Mouse (Mus musculus) thymus, postnatal 4 days (tissue): ENCODE measurements around the gene Hao1.

ENCODE experiments used
- DNase-seq: peaks from one replicate; pipeline ENCODE4 v3.0.0; 2021

Hao1 gene

GRCm38 (mm10) chr2:134554221-134554727, at the start of gene Hao1:
TSS of gene Hao1 (minus strand) at chr2:134554368.
- no peak for DNase-seq

GRCm38 (mm10) chr2:134591081-134591694, 37.0 kb upstream of the Hao1 start:
- no peak for DNase-seq

- DNase-seq, result no peak
These were observed 31.1 kb upstream of the Hao1 start for GRCm38 (mm10) chr2:134585243-134585642.

GRCm38 (mm10) chr2:134559422-134559821, 5.3 kb upstream of the Hao1 start:
- no peak for DNase-seq

GRCm38 (mm10) chr2:134552358-134552757, 1.8 kb downstream of the Hao1 start:
- no peak for DNase-seq

- peak; percentile 72 for DNase-seq
These were observed 4.4 kb downstream of the Hao1 start for GRCm38 (mm10) chr2:134549770-134550169.

GRCm38 (mm10) chr2:134545116-134545515, 9.1 kb downstream of the Hao1 start:
- DNase-seq, result no peak

GRCm38 (mm10) chr2:134544321-134545065, 9.7 kb downstream of the Hao1 start:
- no peak for DNase-seq

GRCm38 (mm10) chr2:134543501-134543900, 10.7 kb downstream of the Hao1 start:
- no peak for DNase-seq

- no peak for DNase-seq
These were observed 13.1 kb downstream of the Hao1 start for GRCm38 (mm10) chr2:134541019-134541418.

- no peak for DNase-seq
These were observed 15.7 kb downstream of the Hao1 start for GRCm38 (mm10) chr2:134538451-134538850.

GRCm38 (mm10) chr2:134528122-134528810, 25.9 kb downstream of the Hao1 start:
- DNase-seq, result no peak

GRCm38 (mm10) chr2:134527419-134528114, 26.6 kb downstream of the Hao1 start:
- no peak for DNase-seq

GRCm38 (mm10) chr2:134518042-134518441, 36.1 kb downstream of the Hao1 start:
- DNase-seq, result no peak

- DNase-seq, result no peak
These were observed 54.4 kb downstream of the Hao1 start for GRCm38 (mm10) chr2:134499777-134500176.

- no peak for DNase-seq
These were observed 55.7 kb downstream of the Hao1 start for GRCm38 (mm10) chr2:134498450-134498849.

GRCm38 (mm10) chr2:134488671-134489070, 65.5 kb downstream of the Hao1 start:
- no peak for DNase-seq

- DNase-seq, result no peak
These were observed 67.9 kb downstream of the Hao1 start for GRCm38 (mm10) chr2:134486055-134486834.

- DNase-seq, result no peak
These were observed 71.5 kb downstream of the Hao1 start for GRCm38 (mm10) chr2:134482683-134483082.

- DNase-seq, result peak; percentile 59
These were observed 72.4 kb downstream of the Hao1 start for GRCm38 (mm10) chr2:134481759-134482158.

GRCm38 (mm10) chr2:134481174-134481573, 73.0 kb downstream of the Hao1 start:
- DNase-seq, result no peak

GRCm38 (mm10) chr2:134465132-134465531, 89.0 kb downstream of the Hao1 start:
- DNase-seq, result no peak
